Mouse (Mus musculus): ENCODE results near the gene Heatr5a.

The Heatr5a gene

GRCm38 (mm10) chr12:51884801-51885200 lies 86.3 kb downstream of the Heatr5a start:
- no peak for DNase-seq (ENCODE audit: low spot score in 2 of 2)

DNA sequence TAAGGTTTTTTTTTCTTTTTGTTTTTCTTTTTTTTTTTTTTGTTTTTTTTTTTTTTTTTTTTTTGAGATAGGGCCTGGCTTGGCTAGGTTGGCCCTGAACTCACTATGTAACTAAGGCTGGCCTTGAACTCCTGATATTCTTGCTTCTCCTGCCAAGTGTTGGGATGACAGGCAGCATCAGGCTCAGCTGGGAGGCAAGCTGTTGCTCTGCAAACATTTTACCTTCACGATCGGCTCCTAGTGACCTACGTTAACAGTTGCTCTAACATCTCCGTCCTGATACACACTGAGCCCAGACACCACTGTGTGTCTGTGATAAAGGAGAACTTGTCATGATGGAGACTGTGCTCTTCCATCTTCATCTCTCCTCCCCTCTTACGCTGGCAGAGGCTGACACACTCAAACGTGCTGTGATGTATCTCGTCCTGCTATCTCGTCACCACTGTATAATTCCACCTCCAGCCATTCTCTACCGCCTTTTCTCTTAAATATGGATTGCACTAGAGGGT lies 87.8 kb downstream of the Heatr5a start:
- DNase-seq (ENCODE audit: low spot score in 2 of 2) = no peak

GRCm38 (mm10) chr12:51882606-51883296 lies 88.4 kb downstream of the Heatr5a start:
- DNase-seq (ENCODE audit: low spot score in 2 of 2) = no peak

DNA sequence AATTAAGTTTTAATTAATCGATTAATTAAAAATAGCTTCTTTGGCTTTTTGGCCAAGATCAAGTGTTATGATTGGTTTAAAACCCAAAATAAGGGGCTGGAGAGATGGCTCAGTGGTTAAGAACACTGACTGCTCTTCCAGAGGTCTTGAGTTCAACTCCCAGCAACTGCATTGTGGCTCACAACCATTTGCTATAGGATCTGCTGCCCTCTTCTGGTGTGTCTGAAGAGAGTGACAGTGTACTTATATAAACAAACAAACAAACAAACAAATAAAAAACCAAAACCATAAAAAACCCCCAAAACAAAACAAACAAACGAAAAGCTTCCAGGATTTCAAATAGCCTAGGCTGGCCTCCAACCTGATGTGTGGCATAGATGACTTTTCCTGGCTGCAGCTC lies 89.3 kb downstream of the Heatr5a start:
- no peak for DNase-seq (ENCODE audit: low spot score in 2 of 2)

DNA sequence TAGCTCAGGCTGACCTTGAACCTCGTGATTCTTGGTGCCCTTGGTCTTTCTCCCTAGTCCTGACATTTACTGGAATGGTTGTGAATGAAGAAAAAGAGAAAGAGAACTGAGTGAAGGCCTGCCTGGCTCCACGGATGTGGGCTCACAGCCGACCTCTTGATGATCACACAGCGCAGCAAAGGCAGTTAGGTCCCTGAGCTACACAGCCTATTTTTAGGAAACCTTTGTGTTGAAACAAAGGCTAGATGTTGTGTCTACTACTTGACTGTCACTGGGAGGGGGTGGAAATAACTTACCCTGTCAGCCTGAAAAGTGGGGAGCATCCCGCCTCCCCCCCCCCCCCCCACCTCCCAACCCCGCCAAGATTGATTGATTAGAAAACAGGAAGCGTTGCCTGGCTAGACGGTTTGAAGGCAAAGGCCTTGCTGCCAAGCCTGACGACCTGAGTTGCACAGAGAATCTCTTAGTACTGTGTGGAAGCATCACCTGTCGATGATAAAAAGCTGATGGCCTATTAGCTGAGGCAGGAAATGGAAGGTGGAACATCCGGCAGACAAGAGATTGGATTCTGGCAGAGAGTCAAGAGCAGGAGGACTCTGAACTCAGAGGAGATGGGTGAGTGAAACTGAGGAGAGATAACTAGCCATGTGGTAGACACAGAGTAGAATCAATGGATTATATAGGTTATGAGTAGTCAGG lies 99.5 kb downstream of the Heatr5a start:
- DNase-seq (ENCODE audit: low spot score in 2 of 2) = no peak

DNA sequence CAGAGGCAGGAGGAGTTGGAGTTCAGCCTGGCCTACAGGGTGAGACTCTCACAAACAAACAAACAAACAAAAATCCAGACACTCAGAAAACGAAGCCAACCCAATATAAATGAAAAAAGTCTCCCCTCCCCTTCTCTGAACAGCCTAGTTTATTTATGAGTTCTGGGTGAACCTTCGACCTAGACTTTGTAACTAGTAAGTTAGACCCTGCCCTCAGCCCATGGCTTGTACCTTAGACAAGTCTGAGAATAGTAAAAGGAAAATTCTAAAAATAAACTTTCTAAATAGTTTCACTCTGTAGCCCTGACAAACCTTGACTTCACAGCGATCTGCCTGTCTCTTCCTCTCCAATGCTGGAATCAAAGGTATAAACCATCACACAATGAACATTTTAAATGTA lies 101.6 kb downstream of the Heatr5a start:
- no peak for DNase-seq (ENCODE audit: low spot score in 2 of 2)

GRCm38 (mm10) chr12:51867076-51867475 lies 104.0 kb downstream of the Heatr5a start:
- DNase-seq (ENCODE audit: low spot score in 2 of 2) = no peak

- DNase-seq (ENCODE audit: low spot score in 2 of 2) = no peak
Observed at GRCm38 (mm10) chr12:51866226-51866910, 104.8 kb downstream of the Heatr5a start.

DNA sequence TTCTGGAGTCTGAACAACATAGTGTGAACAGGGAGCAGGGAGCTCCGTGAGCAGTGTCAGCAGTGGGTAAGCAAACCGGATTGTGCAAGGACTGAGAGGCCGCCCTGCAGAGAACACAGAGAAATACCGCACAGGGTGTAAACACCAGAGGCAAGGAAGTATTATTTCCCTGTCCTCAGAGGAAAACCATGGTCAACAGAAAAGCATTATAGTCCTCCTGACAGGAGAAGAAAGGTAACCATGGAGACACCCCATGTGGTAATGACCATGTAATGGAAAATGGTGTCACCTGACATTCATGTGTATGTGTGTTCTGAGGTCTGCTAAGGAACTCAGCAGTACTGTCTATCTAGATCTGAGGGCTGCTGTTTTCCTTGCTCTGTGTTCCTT lies 105.3 kb downstream of the Heatr5a start:
- no peak for DNase-seq (ENCODE audit: low spot score in 2 of 2)

GRCm38 (mm10) chr12:51865061-51865789 lies 105.9 kb downstream of the Heatr5a start:
- no peak for DNase-seq (ENCODE audit: low spot score in 2 of 2)

- DNase-seq (ENCODE audit: low spot score in 2 of 2) = no peak
Observed at GRCm38 (mm10) chr12:51863116-51864002, 107.8 kb downstream of the Heatr5a start.

- no peak for DNase-seq (ENCODE audit: low spot score in 2 of 2)
Observed at GRCm38 (mm10) chr12:51858134-51859028, 112.7 kb downstream of the Heatr5a start.

GRCm38 (mm10) chr12:51856768-51857295 lies 114.3 kb downstream of the Heatr5a start:
- no peak for DNase-seq (ENCODE audit: low spot score in 2 of 2)

- DNase-seq (ENCODE audit: low spot score in 2 of 2) = no peak
Observed at GRCm38 (mm10) chr12:51855872-51856271, 115.2 kb downstream of the Heatr5a start.

GRCm38 (mm10) chr12:51855453-51855852 lies 115.7 kb downstream of the Heatr5a start:
- DNase-seq (ENCODE audit: low spot score in 2 of 2) = no peak

DNA sequence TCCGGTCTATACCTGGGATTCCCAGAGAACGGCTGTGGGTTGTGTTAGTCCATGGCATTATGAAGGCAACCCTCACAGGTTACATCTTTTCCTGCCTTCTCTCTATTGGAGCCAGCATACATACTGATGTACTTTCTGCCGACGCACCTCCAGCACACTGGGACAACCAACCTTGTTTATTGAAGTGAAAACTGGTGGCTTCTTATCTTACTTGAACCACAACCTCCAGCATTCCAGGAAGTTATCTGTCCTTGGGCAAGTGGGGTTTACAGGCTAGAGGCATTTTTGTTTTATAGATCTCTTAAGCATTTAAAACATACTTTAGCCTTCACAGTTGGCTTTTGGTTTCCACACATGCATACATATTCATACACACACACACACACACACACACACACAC lies 119.5 kb downstream of the Heatr5a start:
- no peak for DNase-seq (ENCODE audit: low spot score in 2 of 2)

DNA sequence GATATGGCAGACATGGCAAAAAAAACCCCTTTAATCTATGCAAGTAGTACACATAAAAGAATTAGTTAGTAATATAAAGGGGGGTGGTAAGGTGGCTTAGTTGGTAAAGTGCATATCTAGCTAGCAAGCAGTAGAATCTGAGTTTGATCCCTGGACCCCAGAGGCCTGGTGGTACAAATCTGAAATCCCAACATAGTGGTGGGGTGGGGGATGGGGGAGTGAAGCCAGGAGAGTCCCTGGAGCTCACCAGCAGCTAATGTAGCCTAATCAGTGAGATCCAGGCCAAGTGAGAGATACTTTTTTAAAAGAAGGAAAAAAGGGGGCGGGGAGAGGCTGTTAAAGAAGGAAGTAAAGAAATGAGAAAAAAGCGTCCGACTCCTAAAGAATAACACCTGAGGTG lies 120.0 kb downstream of the Heatr5a start:
- no peak for DNase-seq (ENCODE audit: low spot score in 2 of 2)

DNA sequence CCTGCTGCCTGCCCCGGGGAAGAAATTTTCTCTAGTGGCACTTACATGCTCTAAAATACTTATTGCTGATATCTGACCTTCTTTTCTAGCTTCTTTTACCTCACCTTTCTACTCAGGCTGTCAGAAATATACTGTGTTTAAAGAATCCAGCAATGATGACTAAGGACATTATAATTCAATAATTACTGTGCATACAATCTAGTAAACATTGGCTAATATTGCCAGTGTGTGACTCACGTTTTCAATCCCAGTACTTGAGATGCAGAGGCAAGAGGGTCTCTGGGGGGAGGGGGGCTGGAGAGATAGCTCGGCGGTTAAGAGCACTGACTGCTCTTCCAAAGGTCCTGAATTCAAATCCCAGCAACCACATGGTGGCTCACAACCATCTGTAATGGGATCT lies 120.8 kb downstream of the Heatr5a start:
- no peak for DNase-seq (ENCODE audit: low spot score in 2 of 2)

- no peak for DNase-seq (ENCODE audit: low spot score in 2 of 2)
Observed at GRCm38 (mm10) chr12:51849902-51850301, 121.2 kb downstream of the Heatr5a start.
